Mouse (Mus musculus) bone marrow, adult 2 months (tissue): ENCODE data around the gene Zfp36. TPM values are rescaled to one million over a fixed set of nuclear protein-coding genes. Genes with fewer than 3 reads are reported as not detected.

Source experiments
- H3K27ac ChIP-seq: fragments of 200-500 bp; 2 replicates; pipeline ENCODE4 v1.5.1; 2012; ENCODE audit warnings: low read depth, mild to moderate bottlenecking, control low read depth, inconsistent platforms, low read length; ENCODE audit not compliant: control insufficient read depth, poor library complexity, insufficient read depth
- H3K4me1 ChIP-seq: fragments of 200-500 bp; 2 replicates; pipeline ENCODE4 v1.6.1; 2011; ENCODE audit warnings: low read length; ENCODE audit not compliant: control insufficient read depth, insufficient read depth
- H3K4me3 ChIP-seq: fragments of 200-500 bp; replicated peaks from 2 replicates; pipeline ENCODE3; 2011; ENCODE audit warnings: mild to moderate bottlenecking, low read depth, low read length, control low read depth; ENCODE audit not compliant: control insufficient read depth
- CTCF ChIP-seq: fragments of 200-500 bp; IDR thresholded peaks from 2 replicates; pipeline ENCODE4 v1.5.1; 2011; ENCODE audit warnings: low read length, control low read depth; ENCODE audit not compliant: control insufficient read depth, insufficient read depth
- POLR2A ChIP-seq: fragments of 200-500 bp; IDR thresholded peaks from 2 replicates; pipeline ENCODE4 v1.6.1; 2011; ENCODE audit warnings: low read depth, mild to moderate bottlenecking, control low read depth, low read length, borderline replicate concordance; ENCODE audit not compliant: control insufficient read depth
- WGBS: fragments of 180-500 bp; shearing (Covaris S2); methylation state at CpG from one replicate; pipeline ENCODE4 v1.1.7; 2018; 5-methylcytosine and 5-hydroxymethylcytosine counted together
- polyA plus RNA-seq: library from polyadenylated mRNA; stranded (reverse); fragments of >200 nt; gene quantifications from 2 replicates; pipeline ENCODE4 v1.2.4, GENCODE M21; 2011; ENCODE audit warnings: low replicate concordance; ENCODE audit not compliant: missing spikeins, insufficient read depth, insufficient read length

The Zfp36 gene
- polyA plus RNA-seq, 1 experiment, result 53.7 TPM

DNA sequence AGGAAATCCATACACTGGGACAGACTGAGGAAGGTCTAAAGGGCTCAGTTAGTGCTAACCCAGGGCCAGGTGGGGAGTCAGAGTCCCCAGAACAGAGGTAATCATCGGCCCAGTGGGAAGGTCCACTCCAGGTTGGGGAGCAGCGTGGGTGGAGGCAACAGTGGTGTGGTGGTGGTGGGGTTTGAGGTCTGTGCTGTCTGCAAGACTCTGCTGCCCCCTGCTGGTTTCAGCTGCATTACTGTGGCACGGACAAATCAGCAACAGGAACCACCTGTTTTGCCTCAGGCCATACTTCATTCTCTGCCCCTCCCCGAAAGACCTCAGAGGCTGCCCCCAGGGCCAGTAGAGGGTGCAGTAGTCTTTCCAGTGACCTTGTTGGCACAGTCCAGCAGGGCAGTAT, 6.4 kb upstream of the Zfp36 start:
- TF ChIP-seq POLR2A (0 out of 2 replicates have a peak, but pooled peaks have one; percentile 23), CTCF (peak; percentile 100)
- WGBS, result 2% methylated on average over 4 of the region's 4 CpGs
- Histone ChIP-seq H3K4me1 (peaks cover 14% of the 10 kb centered on the region), H3K4me3 (peak overlapping the region; percentile 10), H3K27ac (peak overlapping the region; percentile 92)

DNA sequence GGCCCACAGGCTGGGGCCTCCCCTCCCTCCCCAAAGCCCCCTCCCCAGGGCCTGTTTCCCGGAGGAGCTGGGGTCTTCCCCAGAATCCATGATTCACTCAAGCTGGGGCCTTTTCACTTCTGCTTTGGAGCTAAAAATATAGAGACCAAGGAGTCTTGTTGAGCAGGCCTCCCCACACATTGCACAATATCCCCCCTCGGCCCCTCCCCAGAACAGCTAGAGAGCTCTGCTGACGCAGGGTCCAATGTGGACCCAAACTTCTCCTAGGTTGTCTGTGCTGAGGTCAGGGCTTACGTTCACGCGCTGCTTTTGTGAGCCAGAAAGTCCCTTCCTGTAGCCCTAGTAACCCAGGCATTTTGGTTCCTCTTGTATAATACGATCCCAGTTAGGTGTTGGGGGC, 6.0 kb upstream of the Zfp36 start:
- Histone ChIP-seq H3K27ac (peak overlapping the region; percentile 92), H3K4me3 (no peak overlapping the region), H3K4me1 (peaks cover 14% of the 10 kb centered on the region)
- TF ChIP-seq CTCF, result no peak
- no peak for TF ChIP-seq POLR2A
- 24% methylated on average over 7 of the region's 7 CpGs for WGBS

DNA sequence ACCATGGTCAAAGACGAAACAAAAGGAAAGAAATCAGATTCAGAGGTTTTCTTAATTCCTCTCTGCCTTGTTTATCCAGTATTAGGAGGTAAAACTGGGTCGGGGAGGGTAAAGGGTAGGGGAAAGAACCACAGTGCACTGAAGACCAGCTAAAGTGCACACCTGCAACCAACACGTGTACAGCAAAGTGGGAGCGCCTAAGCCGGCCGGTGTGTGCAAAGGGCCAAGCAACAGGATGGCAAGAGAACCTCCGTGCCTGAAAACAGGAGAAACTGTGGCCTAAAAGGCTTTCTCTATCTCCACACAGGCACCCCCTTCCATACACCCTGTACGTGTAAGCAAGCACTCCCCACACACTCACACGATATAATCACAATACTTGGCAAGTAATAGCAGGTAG, 5.1 kb upstream of the Zfp36 start:
- H3K4me3 ChIP-seq, result no peak overlapping the region
- TF ChIP-seq CTCF (no peak), POLR2A (no peak)
- peaks cover 14% of the 10 kb centered on the region for H3K4me1 ChIP-seq
- WGBS, result 71% methylated on average over 9 of the region's 9 CpGs
- peak overlapping the region; percentile 92 for H3K27ac ChIP-seq

DNA sequence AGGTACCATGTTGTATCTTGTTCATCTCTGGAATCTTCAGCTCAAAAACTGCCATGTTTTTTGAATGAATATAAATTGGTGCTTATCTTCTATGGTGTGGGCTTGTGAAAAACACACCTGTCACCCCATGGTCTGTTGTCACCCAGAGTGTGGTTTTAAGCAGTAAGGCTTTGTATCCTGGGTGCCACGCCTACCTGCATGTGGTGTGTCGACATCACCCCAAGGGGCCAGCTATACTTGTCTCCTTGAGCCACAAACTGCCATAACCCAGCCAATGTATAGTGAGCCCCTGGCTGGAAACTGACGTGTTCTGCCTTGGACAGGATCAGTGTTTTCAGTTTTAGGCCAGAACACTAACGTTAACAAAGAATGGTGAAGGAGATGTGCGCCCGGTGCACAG, 4.1 kb upstream of the Zfp36 start:
- TF ChIP-seq POLR2A (no peak), CTCF (no peak)
- Histone ChIP-seq H3K27ac (peak overlapping the region; percentile 99), H3K4me1 (peaks cover 14% of the 10 kb centered on the region), H3K4me3 (no peak overlapping the region)
- 33% methylated on average over 6 of the region's 6 CpGs for WGBS

DNA sequence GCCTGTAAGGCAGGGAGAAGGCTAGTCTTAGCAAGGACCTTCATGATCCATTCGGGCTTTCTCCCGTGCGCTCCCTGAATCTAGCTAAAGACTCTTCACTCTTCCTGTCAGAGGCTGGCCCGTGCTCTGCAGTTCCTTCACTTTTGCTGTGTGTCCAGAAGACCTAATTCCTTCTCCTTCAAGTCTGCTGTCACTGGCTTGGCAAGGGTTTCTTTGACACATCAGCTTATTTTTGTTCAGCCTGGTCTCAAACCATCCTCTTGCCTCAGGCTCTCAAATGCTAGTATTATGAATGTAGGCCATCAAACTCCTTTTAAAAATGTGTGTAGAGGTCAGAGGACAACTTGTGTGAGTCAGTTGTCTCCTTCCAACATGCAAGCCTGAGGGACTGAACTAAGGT, 3.6 kb upstream of the Zfp36 start:
- no peak for TF ChIP-seq POLR2A
- TF ChIP-seq CTCF, result no peak
- peak overlapping the region; percentile 99 for H3K27ac ChIP-seq
- 44% methylated on average over 4 of the region's 4 CpGs for WGBS
- peaks cover 14% of the 10 kb centered on the region for H3K4me1 ChIP-seq
- no peak overlapping the region for H3K4me3 ChIP-seq

DNA sequence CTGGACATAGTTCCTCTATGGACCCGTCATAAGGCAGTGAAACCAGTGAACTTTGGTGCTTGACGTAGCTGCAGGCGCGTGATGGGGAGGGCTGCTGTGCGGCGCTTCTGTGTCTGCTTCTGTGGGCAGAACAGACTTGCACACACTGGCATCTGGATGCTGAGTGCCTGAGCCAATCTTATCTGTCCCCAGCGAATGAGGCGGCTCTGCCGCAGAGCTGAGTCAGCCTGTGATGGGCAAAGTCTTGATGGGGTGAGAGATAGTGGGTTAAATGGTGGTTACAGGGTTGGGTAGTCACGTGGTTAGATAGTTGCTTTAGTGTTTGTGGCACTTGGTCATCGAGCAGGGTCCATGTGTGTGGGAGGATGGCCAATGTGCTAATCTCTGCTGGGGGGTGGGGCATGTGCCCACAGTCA, 2.9 kb upstream of the Zfp36 start:
- Histone ChIP-seq H3K4me3 (peak overlapping the region; percentile 11), H3K27ac (peak overlapping the region; percentile 99), H3K4me1 (peaks cover 14% of the 10 kb centered on the region)
- TF ChIP-seq POLR2A, result peak; percentile 86
- no peak for TF ChIP-seq CTCF
- WGBS, result under 1% methylated on average over 11 of the region's 11 CpGs

DNA sequence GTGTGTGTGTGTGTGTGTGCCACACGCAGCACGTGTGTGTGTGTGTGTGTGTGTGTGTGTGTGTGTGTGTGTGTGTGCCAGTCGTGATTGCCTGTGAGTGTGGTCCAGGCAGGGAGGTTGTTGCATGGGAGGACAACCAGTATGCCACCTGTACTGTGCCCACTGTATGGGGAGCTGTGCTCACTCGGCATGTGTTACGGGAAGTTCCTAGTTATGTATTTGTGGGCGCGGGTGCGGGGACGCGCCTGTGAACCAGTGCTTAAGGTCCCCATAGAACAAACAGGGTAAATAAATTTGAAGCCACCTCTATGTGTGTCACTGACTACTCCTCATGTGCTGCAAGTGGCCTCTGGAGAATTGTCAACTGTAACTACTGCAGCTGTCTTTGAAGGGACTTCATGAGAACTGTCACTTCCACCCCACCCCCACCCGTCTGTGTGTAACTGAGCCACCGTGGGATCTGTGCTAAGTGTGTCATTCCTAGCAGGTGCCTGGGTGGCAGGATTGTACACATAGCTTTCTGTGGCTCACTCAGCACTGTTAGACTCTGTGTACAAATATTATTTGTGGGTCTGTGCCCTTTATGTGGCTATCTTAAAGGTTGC, 2.4 kb upstream of the Zfp36 start:
- WGBS, result under 1% methylated on average over 11 of the region's 12 CpGs
- TF ChIP-seq CTCF (no peak), POLR2A (0 out of 2 replicates have a peak, but pooled peaks have one; percentile 41)
- H3K27ac ChIP-seq, result peak overlapping the region; percentile 99
- H3K4me3 ChIP-seq, result peak overlapping the region; percentile 57
- peaks cover 14% of the 10 kb centered on the region for H3K4me1 ChIP-seq

DNA sequence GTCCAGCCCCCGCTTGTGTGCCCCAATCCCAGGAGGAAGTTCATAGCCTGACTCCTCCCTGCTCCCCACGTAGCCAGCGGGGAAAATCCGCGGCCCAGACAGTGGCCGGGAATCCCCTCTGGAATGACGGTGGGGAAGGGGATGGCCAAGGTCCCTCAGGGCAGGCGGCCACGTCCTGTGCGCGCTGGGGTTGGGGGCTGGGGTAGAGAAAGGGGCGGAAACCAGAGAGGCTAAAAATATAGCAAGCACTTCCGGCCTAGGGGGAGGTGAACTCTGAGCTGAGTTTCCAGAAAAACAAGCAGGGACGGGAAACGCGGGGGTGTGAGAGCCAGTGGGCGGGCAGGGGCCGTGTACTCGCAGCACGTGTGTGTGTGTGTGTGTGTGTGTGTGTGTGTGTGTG, 1.9 kb upstream of the Zfp36 start:
- H3K4me1 ChIP-seq, result peaks cover 14% of the 10 kb centered on the region
- TF ChIP-seq CTCF (no peak), POLR2A (no peak; the same call in 1 of the 2 replicates)
- peak overlapping the region; percentile 99 for H3K27ac ChIP-seq
- 0% methylated on average over 20 of the region's 20 CpGs for WGBS
- peak overlapping the region; percentile 57 for H3K4me3 ChIP-seq

DNA sequence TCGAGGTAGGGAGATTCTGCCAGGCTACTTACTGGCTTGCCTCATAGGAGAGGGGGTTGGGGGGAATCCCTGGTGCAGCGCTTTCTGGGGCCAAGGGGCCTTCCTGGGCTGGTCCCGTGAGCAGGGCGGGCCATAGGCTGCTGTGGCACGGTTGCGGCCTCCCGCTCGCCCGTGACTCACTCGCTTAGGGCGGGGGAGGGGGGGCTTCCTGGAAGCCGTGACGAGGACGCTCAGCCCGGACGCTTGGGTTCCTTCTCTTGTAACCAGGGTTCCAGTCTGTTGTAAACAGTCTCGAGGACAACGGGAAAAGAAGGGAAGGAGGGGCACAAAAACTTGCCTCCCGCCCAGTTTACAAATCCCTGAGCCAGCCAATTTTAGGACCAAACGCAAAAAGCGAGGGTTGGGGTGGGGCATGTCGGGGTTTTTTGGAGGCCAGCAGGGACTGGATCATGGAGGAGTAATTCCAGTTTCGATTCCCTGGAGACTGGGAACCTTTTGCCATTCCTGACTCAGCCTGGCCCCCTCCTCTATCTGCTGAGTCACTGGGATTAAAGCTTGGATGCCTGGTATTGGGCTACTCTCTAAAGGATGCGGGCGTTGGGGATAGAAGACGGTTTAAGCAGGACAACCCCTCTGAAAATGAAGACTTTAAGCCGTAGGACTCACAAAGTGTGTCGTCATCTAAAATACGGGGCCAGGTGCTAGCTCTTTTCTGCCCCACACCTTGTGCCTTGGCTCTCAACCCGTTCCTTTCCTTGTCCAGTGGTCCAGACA, 1.2 kb upstream of the Zfp36 start:
- TF ChIP-seq POLR2A (peak; percentile 68; the same call in 1 of the 2 replicates), CTCF (no peak)
- Histone ChIP-seq H3K27ac (peak overlapping the region; percentile 99), H3K4me3 (peak overlapping the region; percentile 27), H3K4me1 (peaks cover 14% of the 10 kb centered on the region)
- 0% methylated on average over 30 of the region's 30 CpGs for WGBS
